Mouse (Mus musculus) forebrain, embryonic 10.5 days (tissue): Measurements from ENCODE around the gene Slc24a4. TPM values are rescaled to one million over a fixed set of nuclear protein-coding genes. Genes with fewer than 3 reads are reported as not detected.

Source experiments
- DNase-seq: peaks from one replicate; pipeline ENCODE4 v3.0.0-alpha.2; 2017; ENCODE audit warnings: low spot score; ENCODE audit errors: extremely low spot score
- H3K27ac ChIP-seq: fragments of 300-500 bp; sonication (generic); 2 replicates; pipeline ENCODE4 v1.5.1; 2016; ENCODE audit warnings: mild to moderate bottlenecking
- H3K27me3 ChIP-seq: fragments of 300-500 bp; sonication (generic); 2 replicates; pipeline ENCODE4 v1.6.1; 2016; ENCODE audit warnings: mild to moderate bottlenecking; ENCODE audit not compliant: poor library complexity, severe bottlenecking
- H3K36me3 ChIP-seq: fragments of 300-500 bp; sonication (generic); replicated peaks from 2 replicates; pipeline ENCODE4 v1.6.1; 2016; ENCODE audit warnings: mild to moderate bottlenecking, moderate library complexity
- H3K4me1 ChIP-seq: fragments of 300-500 bp; sonication (generic); 2 replicates; pipeline ENCODE4 v1.6.1; 2016
- H3K4me3 ChIP-seq: fragments of 300-500 bp; sonication (generic); 2 replicates; pipeline ENCODE4 v1.5.1; 2016; ENCODE audit warnings: mild to moderate bottlenecking, moderate library complexity
- H3K9me3 ChIP-seq: fragments of 300-500 bp; sonication (generic); 2 replicates; pipeline ENCODE4 v1.6.1; 2016; ENCODE audit warnings: mild to moderate bottlenecking, moderate library complexity
- WGBS: fragments of 180-500 bp; shearing (Covaris S2); methylation state at CpG from one replicate; pipeline ENCODE4 v1.1.7; 2016; 5-methylcytosine and 5-hydroxymethylcytosine counted together
- polyA plus RNA-seq: library from polyadenylated mRNA; unstranded; fragments of >200 nt; fragmentation: Nextera tagmentation; extraction: Ambion mirVana; gene quantifications from 2 replicates; pipeline ENCODE4 v1.2.1, GENCODE M21; 2016

Gene Slc24a4
- polyA plus RNA-seq, 1 experiment from 2014 or later: 0.06 TPM

- H3K36me3 ChIP-seq: no peaks in the 10 kb centered on the region
- peak overlapping the region; percentile 65 for H3K27ac ChIP-seq
- H3K27me3 ChIP-seq: peaks cover 69% of the 10 kb centered on the region
- H3K9me3 ChIP-seq: no peaks in the 10 kb centered on the region
- peaks cover 23% of the 10 kb centered on the region for H3K4me1 ChIP-seq
- peak overlapping the region; percentile 69 for H3K4me3 ChIP-seq
- peak; percentile 59 for DNase-seq
- WGBS: under 1% methylated on average over 73 of the region's 73 CpGs
These were observed 416 bp downstream of the Slc24a4 start for GRCm38 (mm10) chr12:102128791-102129507.

GRCm38 (mm10) chr12:102129508-102130030 is 1.0 kb downstream of the Slc24a4 start:
- Histone ChIP-seq H3K4me3 (peak overlapping the region; percentile 69), H3K4me1 (peaks cover 23% of the 10 kb centered on the region), H3K36me3 (no peaks in the 10 kb centered on the region), H3K9me3 (no peaks in the 10 kb centered on the region), H3K27me3 (peaks cover 69% of the 10 kb centered on the region), H3K27ac (no peak overlapping the region)
- 2% methylated on average over 14 of the region's 14 CpGs for WGBS
- DNase-seq: no peak

- Histone ChIP-seq H3K4me3 (no peak overlapping the region), H3K4me1 (no peaks in the 10 kb centered on the region), H3K27ac (no peak overlapping the region), H3K36me3 (no peaks in the 10 kb centered on the region), H3K27me3 (no peaks in the 10 kb centered on the region), H3K9me3 (no peaks in the 10 kb centered on the region)
- WGBS: 91% methylated on average over 10 of the region's 10 CpGs
- DNase-seq: no peak
These were observed 11.2 kb downstream of the Slc24a4 start for GRCm38 (mm10) chr12:102139710-102140109.

- 78% methylated on average over 5 of the region's 5 CpGs for WGBS
- H3K36me3 ChIP-seq: no peaks in the 10 kb centered on the region
- DNase-seq: no peak
- H3K4me1 ChIP-seq: no peaks in the 10 kb centered on the region
- no peaks in the 10 kb centered on the region for H3K9me3 ChIP-seq
- H3K27ac ChIP-seq: no peak overlapping the region
- no peak overlapping the region for H3K4me3 ChIP-seq
- no peaks in the 10 kb centered on the region for H3K27me3 ChIP-seq
These were observed 12.8 kb downstream of the Slc24a4 start for GRCm38 (mm10) chr12:102141330-102141729.

- Histone ChIP-seq H3K36me3 (no peaks in the 10 kb centered on the region), H3K27me3 (no peaks in the 10 kb centered on the region), H3K4me1 (no peaks in the 10 kb centered on the region), H3K27ac (no peak overlapping the region), H3K9me3 (no peaks in the 10 kb centered on the region), H3K4me3 (no peak overlapping the region)
- no peak for DNase-seq
- WGBS: 72% methylated on average over 4 of the region's 4 CpGs
These were observed 19.1 kb downstream of the Slc24a4 start for GRCm38 (mm10) chr12:102147678-102148077.

GRCm38 (mm10) chr12:102148746-102149145 is 20.2 kb downstream of the Slc24a4 start:
- Histone ChIP-seq H3K27me3 (no peaks in the 10 kb centered on the region), H3K4me3 (no peak overlapping the region), H3K4me1 (no peaks in the 10 kb centered on the region), H3K9me3 (no peaks in the 10 kb centered on the region), H3K27ac (no peak overlapping the region), H3K36me3 (no peaks in the 10 kb centered on the region)
- 79% methylated on average over 2 of the region's 2 CpGs for WGBS
- no peak for DNase-seq

GRCm38 (mm10) chr12:102151185-102151584 is 22.7 kb downstream of the Slc24a4 start:
- Histone ChIP-seq H3K9me3 (no peaks in the 10 kb centered on the region), H3K4me3 (no peak overlapping the region), H3K4me1 (no peaks in the 10 kb centered on the region), H3K27ac (no peak overlapping the region), H3K27me3 (no peaks in the 10 kb centered on the region), H3K36me3 (no peaks in the 10 kb centered on the region)
- WGBS: 92% methylated on average over 7 of the region's 7 CpGs
- no peak for DNase-seq

GRCm38 (mm10) chr12:102153796-102154195 is 25.3 kb downstream of the Slc24a4 start:
- H3K36me3 ChIP-seq: no peaks in the 10 kb centered on the region
- no peaks in the 10 kb centered on the region for H3K27me3 ChIP-seq
- no peak overlapping the region for H3K4me3 ChIP-seq
- WGBS: 93% methylated on average over 7 of the region's 7 CpGs
- H3K9me3 ChIP-seq: no peaks in the 10 kb centered on the region
- no peaks in the 10 kb centered on the region for H3K4me1 ChIP-seq
- no peak overlapping the region for H3K27ac ChIP-seq
- DNase-seq: no peak

- Histone ChIP-seq H3K36me3 (no peaks in the 10 kb centered on the region), H3K4me1 (no peaks in the 10 kb centered on the region), H3K27ac (no peak overlapping the region), H3K4me3 (no peak overlapping the region), H3K9me3 (no peaks in the 10 kb centered on the region), H3K27me3 (no peaks in the 10 kb centered on the region)
- WGBS: 52% methylated on average over 1 of the region's 1 CpGs
- DNase-seq: no peak
These were observed 26.3 kb downstream of the Slc24a4 start for GRCm38 (mm10) chr12:102154815-102155214.

GRCm38 (mm10) chr12:102164632-102165031 is 36.1 kb downstream of the Slc24a4 start:
- WGBS: 91% methylated on average over 7 of the region's 7 CpGs
- H3K9me3 ChIP-seq: no peaks in the 10 kb centered on the region
- H3K27ac ChIP-seq: no peak overlapping the region
- no peak overlapping the region for H3K4me3 ChIP-seq
- H3K27me3 ChIP-seq: no peaks in the 10 kb centered on the region
- peaks cover 15% of the 10 kb centered on the region for H3K4me1 ChIP-seq
- no peak for DNase-seq
- no peaks in the 10 kb centered on the region for H3K36me3 ChIP-seq

- no peak for DNase-seq
- H3K4me1 ChIP-seq: peaks cover 15% of the 10 kb centered on the region
- no peaks in the 10 kb centered on the region for H3K36me3 ChIP-seq
- no peaks in the 10 kb centered on the region for H3K9me3 ChIP-seq
- no peak overlapping the region for H3K27ac ChIP-seq
- no peaks in the 10 kb centered on the region for H3K27me3 ChIP-seq
- H3K4me3 ChIP-seq: no peak overlapping the region
- 62% methylated on average over 5 of the region's 5 CpGs for WGBS
These were observed 38.2 kb downstream of the Slc24a4 start for GRCm38 (mm10) chr12:102166691-102167261.

GRCm38 (mm10) chr12:102167302-102167701 is 38.8 kb downstream of the Slc24a4 start:
- Histone ChIP-seq H3K9me3 (no peaks in the 10 kb centered on the region), H3K27ac (no peak overlapping the region), H3K4me1 (peaks cover 15% of the 10 kb centered on the region), H3K4me3 (no peak overlapping the region), H3K36me3 (no peaks in the 10 kb centered on the region), H3K27me3 (no peaks in the 10 kb centered on the region)
- no peak for DNase-seq
- WGBS: 86% methylated on average over 5 of the region's 5 CpGs

- 92% methylated on average over 11 of the region's 11 CpGs for WGBS
- no peaks in the 10 kb centered on the region for H3K9me3 ChIP-seq
- H3K27ac ChIP-seq: no peak overlapping the region
- H3K36me3 ChIP-seq: no peaks in the 10 kb centered on the region
- no peak for DNase-seq
- H3K4me3 ChIP-seq: no peak overlapping the region
- no peaks in the 10 kb centered on the region for H3K27me3 ChIP-seq
- H3K4me1 ChIP-seq: no peaks in the 10 kb centered on the region
These were observed 44.2 kb downstream of the Slc24a4 start for GRCm38 (mm10) chr12:102172746-102173145.
